Mouse (Mus musculus) B cell, adult 67 days (primary cell): Measurements from ENCODE around the gene Zmat3. TPM values are rescaled to one million over a fixed set of nuclear protein-coding genes. Genes with fewer than 3 reads are reported as not detected.

Experiments
- total RNA-seq, 2 experiments: library from RNA; stranded (reverse); gene quantifications; 4 replicates each; pipeline ENCODE4 v1.2.4; 2023

Gene Zmat3
- total RNA-seq = 1 to 10 TPM; 8.0 to 9.6 TPM

GRCm38 (mm10) chr3:32365546-32366245 lies at the start of gene Zmat3:
Zmat3 (minus strand) TSS chr3:32366014.

DNA sequence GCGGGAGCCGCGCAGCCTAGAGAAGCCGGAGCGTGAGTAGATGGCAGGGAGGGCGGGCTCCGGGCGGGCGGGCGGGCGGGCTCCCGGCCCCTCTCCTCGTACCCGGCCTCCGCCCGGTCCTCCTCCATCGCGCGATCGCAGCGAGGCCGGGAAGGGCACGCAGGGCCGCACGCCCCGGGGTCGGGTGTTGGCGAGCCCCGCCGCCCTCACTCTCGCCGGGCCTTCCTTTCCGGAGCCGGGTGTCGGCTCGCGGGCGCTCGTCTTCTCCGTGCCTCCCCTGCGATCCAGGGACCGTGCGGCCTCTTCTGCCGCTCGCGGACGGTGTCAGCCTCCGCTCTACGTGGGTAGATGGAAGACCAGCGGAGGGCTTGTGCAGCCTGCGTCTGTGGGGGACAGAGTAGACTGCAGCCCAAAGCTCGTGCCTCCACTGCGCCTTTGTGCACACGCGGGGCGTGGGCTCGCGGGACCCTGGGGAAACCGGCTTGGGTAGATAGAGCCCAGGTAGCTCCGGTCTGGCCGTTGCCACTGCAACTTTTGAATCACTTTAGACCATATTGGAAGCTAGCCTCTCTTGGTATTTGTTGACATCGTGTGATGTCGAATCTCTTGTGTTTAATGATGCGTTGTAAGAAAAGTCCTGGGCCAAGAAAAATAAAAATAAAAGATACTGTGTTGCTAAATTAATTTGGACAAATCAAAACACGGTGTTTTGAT lies 31.8 kb upstream of the Zmat3 start, which contains the start of gene Pik3ca:
Gene Pik3ca, plus strand, starts transcription at position 211 of the 714 bp plus-strand sequence.

Other genes starting within 250 kb of the Zmat3 start
- 10 to 100 TPM; 80.5 to 82.7 TPM for gene Pik3ca, start 31.7 kb upstream of the Zmat3 start, total RNA-seq
- 1 to 10 TPM; 1.0 to 2.6 TPM for gene Kcnmb3, start 126.2 kb upstream of the Zmat3 start, total RNA-seq
- gene Zfp639, start 144.2 kb upstream of the Zmat3 start, total RNA-seq = 10 to 100 TPM; 55.3 to 69.9 TPM
- 10 to 100 TPM; 47.0 to 51.6 TPM for gene Mfn1, start 163.5 kb upstream of the Zmat3 start, total RNA-seq